Comparison of ENCODE assay signal across 27 mouse cellular contexts in genomic region chr1:106959981-106960380, GRCm38 (mm10). TPM values are rescaled to one million over a fixed set of nuclear protein-coding genes. Genes with fewer than 3 reads are reported as not detected.
A peak's percentile ranks its signal among the peaks of the same experiment; 100 is the strongest.
DNase-seq lines count a peak whose midpoint lies in the region; ATAC-seq lines count a peak whose summit lies in the region.
"Had no signal": no experiment of that assay in that cellular context is flagged by ENCODE, and none has a peak within 500 bp of the region (broad histone marks: within the 10 kb centered on the region; RNA-seq: fewer than 3 reads in every experiment).

No protein-coding gene starts in this region.

- peak; percentile 87 for DNase-seq in fat pad, adult 2 months (ENCODE audit: extremely low read depth, low read depth, low spot score)
- DNase-seq in gonadal fat pad, adult 2 months (ENCODE audit: low read depth): peak; percentile 74
- no peak for DNase-seq in left cerebral cortex, adult 8-10 months (ENCODE audit: low spot score in 2 of 2)
- no peak for DNase-seq in layer of hippocampus, adult 8-10 months (ENCODE audit: low spot score in 2 of 2)
- no peak for DNase-seq in adrenal gland, adult 2 months
- DNase-seq: adrenal gland, adult 8-10 months; adrenal gland, postnatal 10 days; adrenal gland, postnatal 14 days; adrenal gland, postnatal 25 days; adrenal gland, postnatal 36 days; B cell, adult 2 months; cerebellum, adult 11 months; cerebellum, adult 11-12 months; cerebellum, adult 18-20 months; cerebellum, adult 2 months had no signal

- peak; percentile 35; the same call in 1 of the 2 replicates for ATAC-seq in granulocyte monocyte progenitor cell, adult 5-6 weeks (replicated peaks; ENCODE audit: poor library complexity, severe bottlenecking)
- ATAC-seq: activated CD4-positive, CD25-positive, alpha-beta regulatory T cell, adult 4 months; CD4-positive, CD25-positive, alpha-beta regulatory T cell, adult 4 months; Patski had no signal

RNA-seq across cellular contexts. Expression of gene Serpinb13, which starts 20.8 kb away (rescaled TPM):
- not detected in 2 replicates for polyA plus RNA-seq in gonadal fat pad, adult 2 months (2012; rRNA removed)
- not detected in 2 replicates for total RNA-seq in granulocyte monocyte progenitor cell, adult 5-6 weeks (2014; fragmentation: Nextera tagmentation)
- not detected in 2 replicates for total RNA-seq in granulocyte monocyte progenitor cell, adult 5-6 weeks (2017)
- not detected for total RNA-seq in left cerebral cortex, adult 8-10 months (2022)
- not detected for total RNA-seq in layer of hippocampus, adult 8-10 months (2022)
- not detected for total RNA-seq in adrenal gland, adult 2 months (2021)
- not detected in 2 replicates for polyA plus RNA-seq in adrenal gland, adult 2 months (2012; rRNA removed)
- total RNA-seq: adrenal gland, adult 18-20 months; adrenal gland, postnatal 10 days; adrenal gland, postnatal 14 days; adrenal gland, postnatal 25 days; adrenal gland, postnatal 36 days; adrenal gland, postnatal 4 days; CH12.LX; ES-E14; G1E; MEL had no signal
- polyA plus RNA-seq: activated CD4-positive, CD25-positive, alpha-beta regulatory T cell, adult 4 months; brain, embryonic 14.5 days; C2C12; CD4-positive, CD25-positive, alpha-beta regulatory T cell, adult 4 months; cerebellum, adult 2 months; G1E; Patski had no signal

RNA-seq across cellular contexts. Expression of gene Serpinb12, which starts 25.7 kb away (rescaled TPM):
- 0.20 and 0.43 TPM in 2 replicates for polyA plus RNA-seq in gonadal fat pad, adult 2 months (2012; rRNA removed)
- total RNA-seq in granulocyte monocyte progenitor cell, adult 5-6 weeks (2014; fragmentation: Nextera tagmentation): not detected in 2 replicates
- 0.21 TPM in 1 of 2 replicates, not detected in the other for total RNA-seq in granulocyte monocyte progenitor cell, adult 5-6 weeks (2017)
- under 1 TPM in 2 of 4 experiments, not detected in 2; 0.21 to 0.30 TPM for total RNA-seq in left cerebral cortex, adult 8-10 months (2022)
- total RNA-seq in layer of hippocampus, adult 8-10 months (2022): not detected
- not detected for total RNA-seq in adrenal gland, adult 2 months (2021)
- polyA plus RNA-seq in adrenal gland, adult 2 months (2012; rRNA removed): not detected in 2 replicates
- total RNA-seq: adrenal gland, adult 18-20 months; adrenal gland, adult 8-10 months; adrenal gland, postnatal 10 days; adrenal gland, postnatal 14 days; adrenal gland, postnatal 25 days; adrenal gland, postnatal 36 days; adrenal gland, postnatal 4 days; CH12.LX; ES-E14; MEL had no signal
- polyA plus RNA-seq: activated CD4-positive, CD25-positive, alpha-beta regulatory T cell, adult 4 months; C2C12; CD4-positive, CD25-positive, alpha-beta regulatory T cell, adult 4 months; cerebellum, adult 2 months; G1E; Patski had no signal

Comparison
In these comparisons a context has a peak if more than half of its experiments do, and no peak if none do; other contexts are left out.
1. DNase-seq: peak in fat pad, adult 2 months (single experiment) and gonadal fat pad, adult 2 months (single experiment); none in left cerebral cortex, adult 8-10 months (0 of 2), layer of hippocampus, adult 8-10 months (0 of 2) and adrenal gland, adult 2 months (single experiment).